In genomic region chr3:55447486-55448460, GRCm38 (mm10) we compare ENCODE assay signal across 12 mouse cellular contexts. TPM values are rescaled to one million over a fixed set of nuclear protein-coding genes. Genes with fewer than 3 reads are reported as not detected.
DNase-seq lines count a peak whose midpoint lies in the region; ATAC-seq lines count a peak whose summit lies in the region.
"Had no signal": no experiment of that assay in that cellular context is flagged by ENCODE, and none has a peak within 500 bp of the region (broad histone marks: within the 10 kb centered on the region; RNA-seq: fewer than 3 reads in every experiment).

No protein-coding gene starts in this region.

- 86% methylated on average over 5 of the region's 5 CpGs for WGBS in hindbrain, embryonic 13.5 days
- WGBS in hindbrain, embryonic 10.5 days: 87% methylated on average over 5 of the region's 5 CpGs
- 42% methylated on average over 5 of the region's 5 CpGs for WGBS in forebrain, embryonic 16.5 days

- no peak overlapping the region for H3K4me2 ChIP-seq in hindbrain, embryonic 13.5 days
- H3K4me2 ChIP-seq in forebrain, embryonic 16.5 days (ENCODE audit: low read length): no peak overlapping the region
- H3K4me2 ChIP-seq: stomach, embryonic 15.5 days had no signal

- no peak for DNase-seq in hindbrain, embryonic 10.5 days (ENCODE audit: low spot score)
- peak; percentile 54 for DNase-seq in adrenal gland, postnatal 14 days
- peak; percentile 77 to 95 for DNase-seq in layer of hippocampus, postnatal 14 days (ENCODE audit: low spot score in 2 of 2)
- peak; percentile 84 to 92 for DNase-seq in right cerebral cortex, postnatal 36 days (ENCODE audit: low spot score in 2 of 2)
- DNase-seq in spleen, adult 18-20 months: no peak

- H3K4me3 ChIP-seq in hindbrain, embryonic 13.5 days: no peak overlapping the region
- H3K4me3 ChIP-seq in hindbrain, embryonic 10.5 days: no peak overlapping the region
- no peak overlapping the region for H3K4me3 ChIP-seq in forebrain, embryonic 16.5 days (replicated peaks; ENCODE audit: low read length)
- H3K4me3 ChIP-seq: erythroblast, embryonic 14.5 days; stomach, embryonic 15.5 days had no signal

- no peak overlapping the region for H3K9ac ChIP-seq in hindbrain, embryonic 13.5 days
- no peak overlapping the region for H3K9ac ChIP-seq in forebrain, embryonic 16.5 days (replicated peaks; ENCODE audit: low read depth, low read length)
- H3K9ac ChIP-seq: stomach, embryonic 15.5 days had no signal

- no peaks in the 10 kb centered on the region for H3K4me1 ChIP-seq in hindbrain, embryonic 13.5 days (replicated peaks)
- no peaks in the 10 kb centered on the region for H3K4me1 ChIP-seq in hindbrain, embryonic 10.5 days (replicated peaks)
- peaks cover 21% of the 10 kb centered on the region for H3K4me1 ChIP-seq in forebrain, embryonic 16.5 days (replicated peaks; ENCODE audit: control insufficient read depth, insufficient read depth, low read length)
- H3K4me1 ChIP-seq: stomach, embryonic 15.5 days had no signal

- no peak for ATAC-seq in hindbrain, embryonic 13.5 days (ENCODE audit: low FRiP score)
- ATAC-seq in forebrain, embryonic 16.5 days: peak; percentile 95
- ATAC-seq in megakaryocyte, adult 5-6 weeks (ENCODE audit: poor library complexity, severe bottlenecking): no peak

- peak overlapping the region; percentile 49; the same call in 1 of the 2 replicates for H3K27ac ChIP-seq in hindbrain, embryonic 13.5 days
- H3K27ac ChIP-seq in hindbrain, embryonic 10.5 days: no peak overlapping the region
- H3K27ac ChIP-seq in forebrain, embryonic 16.5 days (ENCODE audit: low read length): peak overlapping the region; percentile 64
- H3K27ac ChIP-seq: stomach, embryonic 15.5 days had no signal

- H3K9me3 ChIP-seq in hindbrain, embryonic 13.5 days: no peaks in the 10 kb centered on the region
- H3K9me3 ChIP-seq in hindbrain, embryonic 10.5 days: no peaks in the 10 kb centered on the region
- H3K9me3 ChIP-seq in forebrain, embryonic 16.5 days (ENCODE audit: control insufficient read depth, low read length): no peaks in the 10 kb centered on the region
- H3K9me3 ChIP-seq: stomach, embryonic 15.5 days had no signal

- no peaks in the 10 kb centered on the region for H3K27me3 ChIP-seq in hindbrain, embryonic 13.5 days
- no peaks in the 10 kb centered on the region for H3K27me3 ChIP-seq in hindbrain, embryonic 10.5 days (ENCODE audit: insufficient read depth, poor library complexity, severe bottlenecking)
- H3K27me3 ChIP-seq in forebrain, embryonic 16.5 days (replicated peaks; ENCODE audit: control insufficient read depth, insufficient read depth, low read length): no peaks in the 10 kb centered on the region
- H3K27me3 ChIP-seq: stomach, embryonic 15.5 days had no signal

- peaks cover 17% of the 10 kb centered on the region; the same call in 1 of the 2 replicates for H3K36me3 ChIP-seq in hindbrain, embryonic 13.5 days
- H3K36me3 ChIP-seq in hindbrain, embryonic 10.5 days: no peaks in the 10 kb centered on the region
- no peaks in the 10 kb centered on the region; the same call in 1 of the 2 replicates for H3K36me3 ChIP-seq in forebrain, embryonic 16.5 days (ENCODE audit: control insufficient read depth, insufficient read depth)
- H3K36me3 ChIP-seq: stomach, embryonic 15.5 days had no signal

RNA-seq across cellular contexts. Expression of gene Gm21954, which starts 24.2 kb away (rescaled TPM):
- polyA plus RNA-seq in hindbrain, embryonic 13.5 days (2015; fragmentation: Nextera tagmentation; extraction: Ambion mirVana): not detected in 2 replicates
- not detected in 2 replicates for polyA plus RNA-seq in hindbrain, embryonic 10.5 days (2016; fragmentation: Nextera tagmentation; extraction: Ambion mirVana)
- not detected in 2 replicates for total RNA-seq in adrenal gland, postnatal 14 days (2021)
- not detected in 2 replicates for polyA plus RNA-seq in forebrain, embryonic 16.5 days (2015; fragmentation: Nextera tagmentation; extraction: Ambion mirVana)
- not detected for total RNA-seq in layer of hippocampus, postnatal 14 days (2021)
- not detected in 2 replicates for total RNA-seq in megakaryocyte, adult 5-6 weeks (2015)
- not detected in 2 replicates for total RNA-seq in megakaryocyte, adult 5-6 weeks (2017)
- total RNA-seq: ES-E14 had no signal
- polyA plus RNA-seq: erythroblast, embryonic 14.5 days; liver, embryonic 16.5 days; stomach, embryonic 15.5 days had no signal

Comparison
In these comparisons a context has a peak if more than half of its experiments do, and no peak if none do; other contexts are left out.
1. DNase-seq: peak in adrenal gland, postnatal 14 days (single experiment), layer of hippocampus, postnatal 14 days (2 of 2) and right cerebral cortex, postnatal 36 days (2 of 2); none in hindbrain, embryonic 10.5 days (single experiment) and spleen, adult 18-20 months (0 of 2).